Mouse (Mus musculus): ENCODE measurements at regions not wholly inside any gene's neighbourhood (a gene's known extent, or its start where the extent isn't known, plus 50 kb on each side); places are given as distances from the start of the nearest gene placed in this dataset.
"Not testable (repeated sequence)": the region's sequence is repeated elsewhere in the genome, so short reads cannot be mapped to it uniquely, and the experiment has no call there.

DNA sequence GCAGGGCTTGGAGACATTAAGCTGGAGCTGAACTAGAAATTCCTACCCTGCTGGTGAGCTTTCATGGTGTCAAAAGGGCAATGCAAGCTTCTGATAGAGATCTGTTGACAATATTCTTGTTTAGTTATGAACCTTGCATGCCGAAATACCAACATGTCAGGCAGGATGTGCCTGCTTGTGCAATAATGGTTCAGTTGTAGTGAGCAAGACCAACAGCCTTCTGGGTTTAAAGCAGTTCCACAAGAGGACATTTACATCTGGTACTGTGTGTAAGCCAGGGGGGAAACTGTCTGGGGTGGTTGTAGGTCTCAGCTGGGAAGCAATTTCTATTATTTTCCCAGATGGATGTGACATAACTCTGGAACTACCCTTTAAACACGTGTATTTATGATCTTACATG lies 987.6 kb upstream of the Gm38303 start:
- DNase-seq (ENCODE audit: low read depth, low spot score) = no peak

DNA sequence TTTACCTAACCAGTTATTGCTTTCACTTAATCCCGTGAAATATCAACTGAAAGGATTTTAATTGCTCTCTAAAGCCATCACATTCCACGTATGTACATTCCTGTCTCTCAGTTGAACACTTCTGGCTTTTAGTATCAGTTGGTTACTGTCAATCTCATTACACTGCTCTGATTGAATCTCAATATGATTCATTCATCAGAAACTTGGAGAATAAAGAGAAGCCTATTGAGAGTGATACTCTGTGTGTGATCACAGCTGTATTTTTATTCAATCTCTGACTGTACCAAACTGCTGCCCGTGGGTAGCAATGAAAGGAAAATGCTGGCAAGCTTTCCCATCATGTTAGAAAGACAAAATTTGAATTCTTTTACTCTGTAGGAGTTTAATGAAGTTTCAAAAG lies 957.5 kb upstream of the Gm38303 start:
- no peak for DNase-seq (ENCODE audit: low read depth, low spot score)

DNA sequence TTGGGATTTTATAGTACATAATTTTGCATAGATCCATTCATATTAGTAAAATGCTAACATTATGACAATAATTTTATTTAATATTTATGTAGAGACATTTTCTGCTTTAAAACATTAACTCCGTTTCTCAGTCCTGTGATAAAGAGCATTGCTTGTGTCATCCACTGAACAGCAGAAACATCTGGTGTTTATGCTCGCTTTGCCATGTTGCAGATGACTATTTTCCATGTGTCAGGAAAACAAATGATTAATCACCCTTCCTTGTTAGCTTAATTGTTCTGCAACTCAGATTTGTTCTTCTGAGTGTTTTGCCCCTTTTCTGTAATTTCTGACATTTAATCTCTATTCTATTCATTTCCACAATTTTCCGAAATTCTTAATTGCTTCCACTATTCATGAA lies 925.6 kb upstream of the Gm38303 start:
- no peak for DNase-seq (ENCODE audit: low read depth, low spot score)

DNA sequence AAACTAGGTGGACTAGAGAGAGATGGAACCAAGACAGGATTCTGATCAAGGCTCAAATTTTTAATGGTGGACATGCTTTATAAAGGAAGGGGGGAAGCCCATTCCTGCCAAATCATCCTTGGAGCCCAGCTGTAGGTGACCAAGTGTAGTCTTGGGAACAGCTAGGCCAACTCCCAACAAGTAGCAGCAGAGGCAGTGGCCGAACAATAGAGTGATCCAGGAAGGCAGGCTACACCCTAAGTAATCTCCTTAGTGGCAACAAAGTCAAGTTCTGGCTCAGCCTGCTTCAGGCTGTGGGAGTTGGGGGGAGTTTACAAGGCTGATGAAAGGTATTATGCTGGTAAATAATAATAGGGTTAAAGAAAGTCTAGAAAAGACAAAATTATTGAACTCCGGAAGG lies 878.5 kb upstream of the Gm38303 start:
- DNase-seq (ENCODE audit: low read depth, low spot score) = no peak

DNA sequence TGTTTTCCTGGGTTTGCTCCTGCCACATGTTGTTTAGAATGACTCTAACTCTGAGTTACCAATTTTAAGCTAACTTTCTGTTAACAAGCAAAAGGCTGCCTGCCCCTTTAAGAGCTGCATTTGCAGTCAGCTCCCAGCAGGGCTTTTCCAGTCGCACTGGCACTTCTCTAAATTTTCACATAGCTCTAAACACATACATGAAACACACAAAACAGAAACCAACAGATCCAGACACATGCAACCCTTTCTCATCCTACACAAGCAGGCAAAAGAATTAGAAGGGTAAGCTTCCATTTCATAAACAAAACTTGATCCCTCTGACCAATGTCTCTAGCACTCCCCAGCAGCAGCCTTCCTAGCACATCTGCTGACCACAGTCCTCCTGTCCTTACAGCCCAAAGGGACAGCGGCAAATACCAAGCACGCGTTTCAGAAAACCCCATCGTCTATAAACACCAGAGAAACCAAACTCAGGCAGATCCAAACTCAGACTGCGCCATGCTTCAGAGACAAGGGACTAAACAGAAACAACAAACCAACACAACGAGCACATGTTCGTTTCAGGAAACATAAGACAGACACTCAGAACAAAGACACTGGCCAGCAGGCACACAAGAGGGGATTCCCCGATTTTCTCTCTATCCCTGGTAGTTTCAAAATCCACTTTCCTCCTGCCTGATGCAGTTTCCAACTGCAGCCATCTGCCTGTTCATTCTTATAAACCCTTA lies 877.6 kb upstream of the Gm38303 start:
- peak; percentile 0 for DNase-seq (ENCODE audit: low read depth, low spot score)

DNA sequence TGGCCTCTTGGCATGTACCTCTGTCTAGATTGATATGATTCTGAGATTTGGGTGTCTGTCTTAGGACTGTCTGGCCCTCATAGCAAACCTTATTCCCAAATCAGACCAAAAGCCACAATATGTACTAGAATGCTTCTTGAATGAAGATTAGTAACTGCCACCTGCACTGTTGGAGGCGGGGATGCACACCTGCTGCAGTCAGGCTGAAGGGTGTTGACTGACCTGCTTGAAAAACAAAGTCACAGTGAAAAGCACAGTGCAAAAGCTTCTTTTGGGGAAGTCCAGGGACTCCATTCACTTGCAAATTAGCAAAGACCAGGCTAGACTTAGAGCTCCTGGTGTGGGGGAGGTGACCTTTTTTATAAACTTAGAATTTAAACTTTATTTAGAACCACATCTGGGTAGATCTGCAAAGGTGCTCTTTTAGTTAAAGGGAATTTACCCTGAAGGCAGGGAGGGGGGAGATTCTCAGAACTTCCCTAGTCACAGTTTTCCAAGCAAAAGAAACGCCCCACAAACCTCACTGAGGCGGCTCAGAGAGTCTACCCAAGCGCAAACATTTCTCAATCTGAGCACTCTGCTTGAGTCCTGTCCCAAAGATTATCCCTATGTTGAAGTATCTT lies 876.9 kb upstream of the Gm38303 start:
- DNase-seq (ENCODE audit: low read depth, low spot score) = not testable (repeated sequence)

DNA sequence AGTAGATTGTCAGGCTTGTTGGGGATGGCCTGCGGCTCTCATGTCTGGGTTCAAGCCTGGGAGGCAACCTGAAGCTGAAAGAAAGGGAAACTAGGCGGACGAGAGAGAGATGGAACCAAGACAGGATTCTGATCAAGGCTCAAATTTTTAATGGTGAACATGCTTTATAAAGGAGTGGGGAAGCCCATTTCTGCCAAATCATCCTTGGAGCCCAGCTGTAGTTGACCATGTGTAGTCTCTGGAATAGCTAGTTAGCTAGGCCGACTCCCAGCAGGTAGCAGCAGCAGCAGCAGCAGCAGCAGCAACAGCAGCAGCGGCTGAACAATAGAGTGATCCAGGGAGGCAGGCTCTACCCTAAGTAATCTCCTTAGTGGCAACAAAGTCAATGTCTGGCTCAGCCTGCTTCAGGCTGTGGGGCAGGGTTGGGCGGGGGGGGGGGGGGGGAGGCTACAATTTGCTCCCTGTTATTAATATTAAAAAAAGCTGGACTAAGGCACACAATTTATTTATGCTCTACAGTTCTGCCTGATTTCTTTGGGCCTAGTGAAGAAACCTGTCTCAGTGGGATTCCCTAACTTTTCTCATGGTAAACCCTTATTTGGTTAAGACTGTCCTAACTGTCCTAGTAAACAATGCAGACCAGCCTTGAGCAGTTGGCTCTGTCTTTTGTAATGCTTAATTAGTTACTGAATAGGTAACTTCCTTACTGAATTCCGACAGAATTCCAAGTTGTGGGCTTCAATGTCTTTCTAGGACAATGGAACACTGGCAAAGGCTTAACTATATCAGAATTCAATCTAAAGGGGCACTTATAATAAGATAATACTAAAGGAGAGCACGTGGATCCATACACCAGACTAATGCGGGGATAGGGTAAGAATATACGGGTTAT lies 875.7 kb upstream of the Gm38303 start:
- DNase-seq (ENCODE audit: low read depth, low spot score) = not testable (repeated sequence)

DNA sequence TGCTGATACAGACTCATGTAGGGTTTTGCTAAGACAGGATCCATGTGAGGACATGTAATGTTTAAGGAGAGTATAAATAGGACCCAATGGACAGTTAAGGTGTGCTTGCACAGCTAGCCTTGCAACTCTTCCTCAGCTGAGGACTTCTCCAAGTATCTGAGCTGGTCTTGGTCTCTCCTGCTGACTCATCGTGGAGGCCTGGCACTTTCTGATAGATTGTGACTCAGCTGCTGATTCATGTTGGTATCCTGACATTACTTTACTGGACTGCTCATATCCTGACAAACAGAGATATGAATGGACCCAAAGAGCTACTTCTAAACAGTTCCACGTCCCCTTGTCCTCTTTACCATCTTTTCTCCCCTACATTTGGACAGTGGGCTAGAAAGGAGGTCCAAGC lies 838.5 kb upstream of the Gm38303 start:
- DNase-seq (ENCODE audit: low read depth, low spot score) = no peak

DNA sequence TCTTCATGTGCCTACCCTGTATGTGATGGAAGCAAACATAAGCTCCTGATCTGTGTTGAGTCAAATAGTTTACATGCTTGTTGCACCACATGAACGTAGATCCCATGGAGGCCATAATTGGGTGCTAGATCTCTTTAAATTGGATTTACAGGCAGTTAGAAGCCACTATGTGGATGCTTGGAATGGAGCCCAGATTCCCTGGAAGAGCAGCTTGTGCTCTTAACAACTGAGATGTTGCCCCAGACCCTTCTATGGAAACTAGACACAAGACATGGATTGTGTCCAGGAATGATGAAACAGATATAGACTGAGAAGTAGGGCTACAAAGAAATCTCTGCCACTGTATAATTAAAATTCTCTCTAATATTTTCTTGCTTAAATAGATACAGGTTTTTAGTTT lies 819.9 kb upstream of the Gm38303 start:
- no peak for DNase-seq (ENCODE audit: low read depth, low spot score)
